Mouse (Mus musculus) heart, postnatal 0 days (tissue): ENCODE measurements at regions not wholly inside any gene's neighbourhood (a gene's known extent, or its start where the extent isn't known, plus 50 kb on each side); places are given as distances from the start of the nearest gene placed in this dataset.

ENCODE experiments used
- CTCF ChIP-seq: IDR thresholded peaks from 2 replicates; pipeline ENCODE4 v1.5.1; 2016; ENCODE audit warnings: antibody characterized with exemption, control low read depth, low read depth
- EP300 ChIP-seq: IDR thresholded peaks from 2 replicates; pipeline ENCODE4 v1.6.1; 2016; ENCODE audit warnings: antibody characterized with exemption, low read depth

- TF ChIP-seq EP300 (no peak), CTCF (no peak)
Observed at GRCm38 (mm10) chr12:25244666-25245065, 147.7 kb upstream of the Id2 start.
